ENCODE assay signal across 11 mouse cellular contexts in genomic region chr12:75480031-75480430, GRCm38 (mm10).
"Had no signal": no experiment of that assay in that cellular context is flagged by ENCODE, and none has a peak within 500 bp of the region (broad histone marks: within the 10 kb centered on the region; RNA-seq: fewer than 3 reads in every experiment).

No protein-coding gene starts in this region.

- H3K27ac ChIP-seq: limb, embryonic 15.5 days; midbrain, embryonic 12.5 days; neural tube, embryonic 13.5 days had no signal

- H3K9me3 ChIP-seq: limb, embryonic 15.5 days; midbrain, embryonic 12.5 days; neural tube, embryonic 13.5 days had no signal

- H3K27me3 ChIP-seq: limb, embryonic 15.5 days; midbrain, embryonic 12.5 days; neural tube, embryonic 13.5 days had no signal

- DNase-seq: layer of hippocampus, adult 9-11 months; layer of hippocampus, postnatal 36 days; right cerebral cortex, postnatal 14 days; thymus, postnatal 4 days had no signal

- H3K4me1 ChIP-seq: limb, embryonic 15.5 days; neural tube, embryonic 13.5 days had no signal

- H3K4me3 ChIP-seq: limb, embryonic 15.5 days; midbrain, embryonic 12.5 days; neural tube, embryonic 13.5 days had no signal

- H3K9ac ChIP-seq: limb, embryonic 15.5 days; midbrain, embryonic 12.5 days; neural tube, embryonic 13.5 days had no signal

- H3K36me3 ChIP-seq: limb, embryonic 15.5 days had no signal

- H3K4me2 ChIP-seq: limb, embryonic 15.5 days; midbrain, embryonic 12.5 days; neural tube, embryonic 13.5 days had no signal

- ATAC-seq: hindbrain, embryonic 16.5 days; inflammation-experienced regulatory T-cells, adult 6 months; intestine, postnatal 0 days; midbrain, embryonic 16.5 days had no signal
